Mouse (Mus musculus) c-Kit-positive CD71-negative TER-119-negative erythroid progenitor cells, embryonic 14.5 days (primary cell): ENCODE measurements around the gene Fyttd1.
"Not testable (repeated sequence)": the region's sequence is repeated elsewhere in the genome, so short reads cannot be mapped to it uniquely, and the experiment has no call there.

Source experiments
- DNase-seq: peaks from one replicate; pipeline ENCODE4 v3.0.0-alpha.2; 2013; ENCODE audit warnings: low read depth

Gene Fyttd1

DNA sequence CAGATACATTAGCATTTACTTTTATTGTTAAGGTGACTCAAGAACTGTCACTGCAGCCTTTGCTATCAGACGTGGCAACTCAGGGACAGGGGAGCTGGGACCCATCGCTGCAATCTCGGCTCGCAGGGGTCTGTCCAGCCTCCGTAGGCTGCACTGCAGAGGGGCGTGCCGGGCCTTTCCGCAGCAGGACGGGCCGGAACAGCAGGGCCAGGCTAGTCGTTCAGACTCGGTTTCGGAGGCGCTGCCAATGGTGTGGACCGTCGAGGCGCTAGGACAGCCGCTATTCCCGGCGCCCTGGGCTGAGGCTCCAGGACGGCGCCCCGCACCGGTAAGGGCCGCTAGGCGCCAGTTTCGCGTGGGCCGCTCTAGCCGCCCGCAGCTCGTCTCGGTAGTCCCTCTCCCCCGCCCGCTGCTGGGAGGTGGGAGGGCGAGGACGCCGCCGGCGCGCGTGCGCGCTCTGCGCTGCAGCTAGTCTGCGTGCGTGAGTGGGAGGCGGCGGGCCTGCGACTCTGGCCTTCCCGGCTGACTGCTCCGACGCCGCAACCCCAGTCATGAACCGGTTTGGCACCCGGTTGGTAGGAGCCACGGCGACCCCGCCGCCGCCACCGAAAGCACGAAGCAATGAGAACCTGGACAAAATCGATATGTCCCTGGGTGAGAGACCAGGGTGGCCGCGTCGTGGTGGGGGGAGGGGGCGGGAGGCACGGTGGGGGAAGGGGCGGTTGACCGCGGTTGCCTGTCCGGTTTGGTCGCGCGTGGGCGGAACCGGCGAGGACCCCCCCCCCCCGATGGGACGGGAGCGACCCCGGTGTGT is at the start of gene Fyttd1, which contains the start of gene Rubcn:
TSS of gene Fyttd1 (plus strand) at position 158 of the 814 bp plus-strand sequence.
TSS of gene Rubcn (minus strand) at position 424 of the 814 bp plus-strand sequence.
- DNase-seq = peak; percentile 86

DNA sequence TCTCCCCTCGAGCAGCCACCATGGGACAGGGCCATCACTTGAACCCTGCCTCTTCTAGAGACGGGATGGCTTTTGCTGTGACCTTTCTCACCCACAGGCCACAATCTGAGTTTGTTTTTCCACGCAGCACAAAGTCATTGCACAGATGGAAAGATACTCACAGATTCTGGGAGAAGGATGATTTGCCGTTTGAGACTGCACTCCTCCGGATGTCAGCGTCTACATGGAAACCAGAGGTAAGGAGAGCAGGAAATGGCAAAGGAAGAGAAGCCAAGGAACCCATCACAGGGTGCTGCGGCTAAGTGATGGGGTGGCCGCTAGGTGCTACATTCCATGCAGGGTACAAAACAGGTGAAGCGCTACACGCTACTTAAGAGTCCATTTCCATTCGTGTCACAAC is 48.2 kb upstream of the Fyttd1 start:
- no peak for DNase-seq

DNA sequence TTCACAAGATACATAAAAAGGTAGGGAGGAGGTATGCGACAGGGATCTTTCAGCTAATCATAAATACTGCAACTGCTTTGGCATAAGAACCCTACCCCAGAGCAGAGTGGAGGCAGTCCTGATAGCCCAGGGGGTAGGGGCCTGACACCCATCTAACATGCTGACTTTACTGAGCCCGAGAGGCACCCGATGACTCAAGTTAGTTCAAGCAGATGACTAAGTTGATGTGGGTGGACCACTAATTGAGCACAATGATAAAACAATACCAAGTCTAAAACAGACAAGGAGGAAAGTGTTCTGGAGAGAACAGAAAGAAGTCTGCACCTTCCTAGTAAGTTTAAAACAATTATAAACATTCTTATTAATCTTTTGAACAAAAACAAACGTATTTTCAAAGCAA is 45.8 kb upstream of the Fyttd1 start:
- no peak for DNase-seq

DNA sequence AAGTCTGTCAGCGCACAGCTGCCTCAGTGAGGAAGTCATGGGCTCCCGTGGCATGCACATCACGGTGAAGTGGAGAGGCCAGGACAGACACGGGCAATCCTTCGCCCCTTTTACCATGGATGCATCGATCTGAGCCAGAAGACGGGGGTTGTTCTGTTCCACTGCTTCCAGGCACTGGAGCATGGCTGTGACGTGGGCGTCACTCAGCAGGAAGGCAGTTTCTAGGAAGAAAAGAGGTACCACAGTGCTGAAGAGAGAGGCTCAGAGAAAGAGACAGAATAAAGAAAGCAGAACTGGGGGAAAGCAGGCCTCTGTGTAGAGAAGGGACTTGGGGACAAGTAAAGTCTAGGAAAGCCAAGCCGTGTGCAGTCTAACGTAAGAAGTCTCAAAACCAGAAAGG is 30.2 kb upstream of the Fyttd1 start:
- no peak for DNase-seq

DNA sequence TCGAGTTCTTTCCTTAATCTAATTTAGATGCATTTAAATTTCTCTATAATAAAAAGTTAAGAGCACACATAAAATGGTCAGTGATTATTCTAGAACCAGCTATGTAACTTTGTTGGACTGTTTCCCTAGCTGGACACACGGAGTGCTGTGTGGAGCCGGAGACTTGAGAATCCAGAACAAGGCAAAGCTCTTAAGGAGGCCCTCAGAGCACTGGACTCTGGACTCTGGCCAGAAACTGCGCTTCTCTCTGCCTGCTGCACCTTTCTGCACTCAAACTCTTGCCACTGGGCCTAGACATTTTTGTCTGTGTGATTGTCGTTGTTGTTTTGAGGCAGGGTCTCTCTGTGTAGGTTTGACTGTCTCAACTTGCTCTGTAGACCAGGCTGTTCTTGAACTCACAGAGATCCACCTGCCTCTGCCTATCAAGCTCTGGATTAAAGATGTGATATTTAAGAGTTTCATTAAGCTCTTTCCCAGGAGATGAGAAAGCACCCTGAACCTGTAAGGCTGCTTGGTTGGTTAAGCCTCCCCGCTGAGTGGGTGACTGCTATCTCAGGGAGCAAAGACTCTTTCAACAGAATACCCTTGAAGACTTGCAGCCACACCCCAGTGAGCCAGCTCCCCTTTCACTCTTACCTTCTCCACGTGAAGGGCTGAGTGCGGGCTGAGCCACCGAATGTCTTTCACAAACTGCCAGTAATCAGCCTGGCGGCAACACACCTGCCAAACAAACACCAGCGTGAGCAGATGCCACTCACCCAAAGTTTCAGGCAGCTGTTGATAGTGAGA is 28.1 kb upstream of the Fyttd1 start:
- DNase-seq = no peak

DNA sequence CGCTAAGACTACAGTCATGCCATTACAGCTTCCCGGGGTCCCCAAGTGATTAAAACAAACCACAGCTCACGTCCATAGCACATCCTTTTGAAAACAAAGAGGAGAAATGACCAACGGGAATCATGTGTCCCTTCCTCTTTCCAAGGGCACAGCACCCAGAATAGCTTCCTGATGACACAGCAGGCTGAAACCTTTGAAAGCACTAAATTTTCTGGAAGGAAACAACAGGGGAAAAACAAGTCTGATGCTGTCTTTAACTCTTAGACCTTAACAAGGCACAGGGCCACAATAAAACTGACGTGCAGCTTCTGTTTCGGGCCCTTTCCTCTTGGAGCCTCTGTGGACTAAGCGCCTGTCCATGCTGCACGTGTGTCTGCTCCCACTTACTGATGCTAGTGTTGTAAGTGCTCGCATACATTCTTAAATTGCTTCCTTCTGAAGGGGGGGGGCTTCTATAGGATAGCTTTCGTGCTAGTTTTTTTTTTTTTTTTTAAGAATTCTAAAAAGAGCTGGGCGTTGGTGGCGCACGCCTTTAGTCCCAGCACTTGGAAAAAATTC is 23.7 kb upstream of the Fyttd1 start:
- DNase-seq = no peak

DNA sequence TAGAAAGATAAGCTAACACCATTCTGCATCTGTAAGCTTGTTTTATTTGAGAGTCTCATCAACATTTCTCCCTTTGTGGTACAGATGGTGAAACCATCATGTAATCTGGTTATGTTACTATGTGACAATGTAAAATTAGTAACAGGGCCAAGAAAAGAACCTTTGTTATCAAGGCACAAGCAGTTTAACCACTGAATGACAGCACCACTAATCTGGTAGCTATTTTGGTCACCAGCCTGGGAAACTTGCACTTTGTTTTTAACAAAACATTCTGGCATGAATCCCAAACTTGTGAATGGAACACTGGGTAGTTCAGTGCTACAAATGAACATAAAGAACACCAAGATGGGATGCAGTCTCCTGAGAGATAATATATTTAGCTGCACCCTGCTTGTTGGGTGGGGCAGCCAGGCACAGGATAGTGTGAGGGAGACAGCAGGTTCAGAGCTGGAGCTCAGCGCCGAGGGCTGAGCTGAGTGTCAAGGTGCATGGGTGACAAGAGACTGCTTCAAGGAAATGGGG is 23.2 kb upstream of the Fyttd1 start:
- no peak for DNase-seq

DNA sequence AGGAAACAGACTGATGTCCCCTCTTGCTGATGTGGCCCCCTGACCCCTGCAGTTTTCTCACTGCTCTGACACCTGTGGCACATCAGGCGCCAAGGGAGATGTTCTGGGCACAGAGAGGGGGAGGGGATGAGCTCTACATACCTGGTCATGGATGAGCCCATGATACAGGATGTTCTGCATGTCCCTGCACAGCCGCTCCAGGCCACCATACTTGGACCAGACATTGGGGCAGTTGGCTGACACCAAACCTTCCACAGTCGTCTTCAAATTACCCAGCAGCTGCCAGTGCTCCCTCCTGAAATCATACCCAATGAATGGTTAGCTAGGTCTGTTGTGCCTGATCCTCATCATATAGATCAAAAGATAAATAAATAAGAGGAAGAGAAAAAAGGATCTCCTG is 20.5 kb upstream of the Fyttd1 start:
- DNase-seq = no peak

DNA sequence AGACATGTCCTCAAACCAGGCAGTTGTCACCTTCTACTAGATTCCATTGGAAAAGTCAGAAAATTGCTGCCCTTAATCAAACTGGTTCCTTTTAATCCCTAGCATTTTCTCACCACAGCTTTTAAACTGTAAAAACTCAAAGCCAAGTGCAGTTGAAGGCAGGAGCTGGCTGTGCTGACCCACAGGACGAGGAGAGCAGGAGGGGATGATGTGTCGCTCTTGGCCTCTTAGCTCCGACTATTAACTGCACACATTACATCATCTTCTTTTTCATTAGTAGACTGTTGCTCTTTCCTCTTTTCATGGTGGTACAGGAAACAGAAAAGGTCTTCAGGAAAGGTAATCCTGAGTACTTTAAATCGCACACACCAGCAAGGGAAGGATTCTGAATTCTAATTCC is 18.9 kb upstream of the Fyttd1 start:
- DNase-seq = no peak

DNA sequence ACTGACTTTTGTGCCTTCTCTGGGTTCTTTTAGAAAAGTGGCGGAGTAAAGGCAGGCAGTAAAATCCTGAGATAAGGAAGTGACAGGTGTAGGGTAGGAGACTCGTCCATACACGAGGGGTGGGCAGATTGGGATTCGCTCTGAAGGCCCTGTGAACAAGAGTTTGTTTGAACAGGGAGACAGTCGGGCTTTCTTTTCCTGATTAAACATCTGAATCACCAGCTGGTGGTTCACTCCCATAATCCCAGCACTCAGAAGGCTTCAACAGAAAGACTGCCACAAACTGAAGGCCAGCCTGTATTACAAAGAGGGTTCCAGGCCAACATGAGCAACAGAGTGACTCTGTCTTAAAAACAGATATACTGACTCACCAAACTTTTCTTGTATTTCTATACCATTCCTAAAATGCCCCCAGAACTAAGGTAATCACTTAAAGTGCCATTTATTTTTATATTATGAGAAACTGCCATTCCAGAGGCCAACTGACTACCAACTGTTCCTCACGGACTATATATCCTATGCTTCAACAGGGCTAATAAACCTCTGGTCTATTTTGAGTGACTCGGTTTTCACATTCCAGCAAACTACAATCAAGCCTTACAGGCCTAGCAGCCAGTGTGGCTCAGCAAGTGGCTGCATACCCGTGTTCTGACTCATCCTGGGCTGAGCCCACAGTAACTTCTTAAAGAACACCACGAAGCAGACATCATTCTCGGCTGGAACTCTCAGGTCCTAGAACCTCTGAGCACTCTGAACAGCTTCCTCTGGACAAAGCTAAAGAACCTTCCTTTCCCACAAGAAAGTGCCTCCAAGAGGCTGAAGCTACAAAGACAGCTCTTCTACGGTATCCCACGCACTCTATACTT is 18.3 kb upstream of the Fyttd1 start:
- no peak for DNase-seq

DNA sequence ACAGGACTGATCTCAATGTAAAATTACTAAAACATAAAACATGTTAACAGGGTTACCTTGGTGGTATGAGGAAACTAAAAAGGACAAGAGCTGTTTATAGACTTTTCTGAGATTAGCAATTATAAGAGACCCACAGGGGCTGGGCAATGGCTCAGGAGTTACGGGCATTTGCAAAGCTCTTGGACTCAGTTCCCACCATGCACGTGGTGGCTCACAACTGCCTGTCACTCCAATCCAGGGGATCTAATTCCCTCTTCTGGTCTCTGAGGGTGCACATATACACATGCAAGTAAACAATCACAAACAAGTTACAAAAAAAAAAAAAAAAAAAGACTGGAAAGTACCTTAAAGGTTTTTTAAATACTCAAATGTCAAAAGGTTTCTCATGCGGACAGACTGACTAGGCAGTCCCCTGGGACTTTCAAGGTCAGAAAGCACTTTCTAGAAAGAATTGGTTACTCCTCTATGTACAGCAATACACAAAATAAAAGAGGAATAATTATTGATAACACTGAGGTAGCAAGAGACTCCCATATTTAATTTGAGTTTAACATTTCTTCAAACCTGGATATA is 15.4 kb upstream of the Fyttd1 start:
- no peak for DNase-seq

DNA sequence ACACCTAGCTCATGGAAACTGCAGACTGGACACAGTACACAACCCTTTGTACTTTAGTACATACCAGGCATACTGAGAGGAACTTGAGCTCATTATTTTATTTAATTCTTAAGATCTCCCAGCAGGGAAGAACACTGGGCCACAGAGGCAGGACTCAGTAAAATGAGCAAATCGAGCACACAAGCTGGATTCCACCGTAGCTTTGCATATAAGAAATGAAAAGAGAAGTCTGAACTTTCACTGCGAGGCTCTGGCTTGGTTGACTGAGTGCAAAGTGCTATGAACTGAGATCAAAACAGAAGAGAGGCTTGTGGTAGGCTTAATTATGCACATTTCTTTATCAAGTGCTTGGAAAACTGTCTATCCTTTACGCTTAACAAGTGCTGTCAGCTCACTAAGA is 11.9 kb upstream of the Fyttd1 start:
- no peak for DNase-seq

DNA sequence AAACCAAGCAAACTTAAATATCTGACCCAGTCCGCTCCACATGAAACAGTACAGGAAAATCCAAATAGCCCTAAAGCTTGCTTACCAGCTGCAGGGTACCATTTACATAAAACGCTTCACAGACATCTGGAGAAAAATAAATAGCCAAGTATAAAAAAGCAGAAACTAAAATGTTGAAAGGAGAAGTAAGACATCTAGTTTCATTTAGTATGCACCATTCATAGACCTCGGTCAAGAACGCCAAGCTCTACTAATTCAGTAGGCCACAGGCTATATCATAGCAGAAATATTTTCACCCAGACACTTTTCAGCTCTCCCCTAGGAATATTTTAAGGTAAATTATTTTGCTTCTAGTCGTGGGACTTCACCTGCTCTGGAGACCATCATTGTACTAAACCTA is 10.6 kb upstream of the Fyttd1 start:
- no peak for DNase-seq

DNA sequence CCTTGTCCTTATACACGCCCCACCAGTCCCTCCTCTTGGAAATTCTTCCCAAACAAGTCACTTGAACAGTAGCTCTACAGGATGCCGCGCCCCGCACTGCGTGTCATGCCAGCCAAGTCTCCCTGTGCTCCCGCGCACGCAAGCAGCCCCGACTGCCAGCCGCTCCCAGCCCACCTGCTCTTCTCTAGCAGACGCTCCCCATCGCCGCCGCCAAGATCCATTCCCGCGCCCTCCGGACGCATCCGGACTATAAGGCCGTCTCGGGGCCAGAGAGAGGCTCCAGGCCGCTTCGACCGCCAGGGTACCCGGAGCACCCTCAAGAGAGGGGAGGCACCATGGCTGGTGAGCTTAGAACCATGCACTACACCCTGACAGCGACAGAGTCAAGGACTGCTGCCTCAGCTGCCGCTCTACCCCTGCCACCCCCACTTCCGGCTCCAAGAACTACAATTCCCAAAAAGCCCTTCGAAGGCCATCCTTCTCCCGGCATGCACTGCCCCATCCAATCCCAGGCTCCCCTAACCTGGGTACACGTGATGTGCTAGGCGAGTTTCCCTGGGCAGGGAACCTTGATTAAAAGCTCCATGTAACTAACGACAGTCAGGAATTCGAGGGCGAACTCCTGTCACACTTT is 9.3 kb upstream of the Fyttd1 start:
- peak; percentile 79 for DNase-seq

DNA sequence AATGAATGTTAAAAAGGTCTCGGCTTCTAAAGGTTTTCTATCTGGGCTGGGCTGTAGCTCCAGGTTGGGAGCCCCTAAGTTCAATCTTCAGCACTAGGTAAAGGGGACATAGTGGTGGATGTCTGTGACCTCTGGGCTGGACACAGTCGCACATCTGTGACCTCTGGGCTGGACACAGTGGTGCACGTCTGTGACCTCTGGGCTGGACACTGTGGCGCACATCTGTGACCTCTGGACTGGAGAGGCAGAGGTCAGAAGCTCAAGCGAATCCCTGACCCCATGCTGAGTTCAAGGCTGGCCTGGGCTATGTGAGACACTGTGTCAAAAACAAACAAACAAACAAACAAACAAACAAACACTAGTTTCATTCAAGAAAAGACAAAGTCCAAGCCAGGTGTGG is 7.1 kb upstream of the Fyttd1 start:
- DNase-seq = no peak

DNA sequence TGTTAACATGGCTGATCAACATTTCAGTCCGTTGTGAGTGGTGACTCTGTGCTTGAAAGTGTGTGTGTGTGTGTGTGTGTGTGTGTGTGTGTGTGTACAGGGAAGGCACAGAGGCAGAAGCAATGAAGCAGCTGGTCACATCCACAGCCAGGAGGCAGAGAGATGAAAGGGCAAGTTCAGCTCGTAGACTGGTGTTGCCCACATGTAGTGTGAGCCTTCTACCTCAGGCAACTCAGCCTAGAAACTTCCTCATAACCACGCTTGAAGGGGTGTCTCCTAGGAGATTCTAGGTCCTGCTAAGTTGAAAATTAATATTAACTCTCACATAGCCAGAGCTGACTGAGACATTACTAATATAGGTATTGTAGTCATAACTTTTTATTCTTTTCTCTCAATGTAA is 3.9 kb upstream of the Fyttd1 start:
- DNase-seq = no peak

DNA sequence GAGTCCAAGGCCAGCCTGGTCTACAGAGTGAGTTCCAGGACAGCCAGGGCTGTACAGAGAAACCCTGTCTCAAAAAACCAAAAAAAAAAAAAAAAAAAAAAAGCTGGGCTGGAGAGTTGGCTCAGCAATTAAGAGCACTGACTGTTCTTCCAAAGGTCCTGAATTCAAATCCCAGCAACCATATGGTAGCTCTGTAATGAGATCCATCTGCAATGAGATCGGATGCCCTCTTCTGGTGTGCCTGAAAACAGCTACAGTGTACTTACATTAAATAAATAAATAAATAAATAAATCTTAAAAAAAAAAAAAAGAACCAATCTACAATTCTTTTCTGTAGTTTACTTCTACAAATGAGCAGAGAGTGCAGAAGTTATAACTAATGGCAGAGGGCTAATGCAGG is 2.0 kb upstream of the Fyttd1 start:
- not testable (repeated sequence) for DNase-seq

DNA sequence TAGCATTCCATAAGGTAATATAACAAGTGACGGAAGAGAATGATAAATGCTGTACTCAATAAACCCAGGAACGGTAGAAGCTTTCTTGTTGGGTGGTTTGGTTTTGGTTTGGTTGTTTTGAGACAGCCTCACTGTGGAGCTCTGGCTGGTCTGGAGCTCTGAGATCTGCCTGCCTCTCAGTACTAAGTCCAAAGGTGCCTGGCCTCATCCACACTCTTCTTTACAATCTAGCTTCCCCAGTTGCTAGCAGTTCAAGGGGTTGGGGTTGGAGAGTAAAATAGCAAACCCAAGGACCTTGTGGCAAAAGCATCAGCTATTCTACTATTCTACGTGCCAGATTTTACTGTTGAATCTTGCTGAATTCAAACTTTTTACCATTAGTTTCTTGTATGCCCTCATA is 1.5 kb upstream of the Fyttd1 start:
- DNase-seq = no peak

DNA sequence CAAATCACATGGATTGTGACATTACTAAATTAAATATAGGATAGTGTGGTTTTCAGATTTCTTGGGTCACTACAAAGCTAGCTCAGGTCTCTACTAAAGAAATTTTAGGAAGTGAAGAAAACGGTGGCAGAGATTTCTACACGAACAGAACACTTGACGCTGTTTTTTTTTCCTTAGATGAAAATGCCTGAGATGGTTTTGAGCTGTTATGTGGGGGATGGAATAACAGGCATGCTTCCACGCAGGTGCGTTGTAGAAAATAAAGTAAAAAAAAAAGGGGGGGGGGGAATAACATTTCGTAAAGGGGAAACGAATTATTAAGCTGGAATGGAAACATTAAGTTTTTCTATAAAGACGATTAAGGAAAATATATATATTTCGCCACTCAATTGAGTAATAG is 469 bp upstream of the Fyttd1 start:
- DNase-seq = no peak

DNA sequence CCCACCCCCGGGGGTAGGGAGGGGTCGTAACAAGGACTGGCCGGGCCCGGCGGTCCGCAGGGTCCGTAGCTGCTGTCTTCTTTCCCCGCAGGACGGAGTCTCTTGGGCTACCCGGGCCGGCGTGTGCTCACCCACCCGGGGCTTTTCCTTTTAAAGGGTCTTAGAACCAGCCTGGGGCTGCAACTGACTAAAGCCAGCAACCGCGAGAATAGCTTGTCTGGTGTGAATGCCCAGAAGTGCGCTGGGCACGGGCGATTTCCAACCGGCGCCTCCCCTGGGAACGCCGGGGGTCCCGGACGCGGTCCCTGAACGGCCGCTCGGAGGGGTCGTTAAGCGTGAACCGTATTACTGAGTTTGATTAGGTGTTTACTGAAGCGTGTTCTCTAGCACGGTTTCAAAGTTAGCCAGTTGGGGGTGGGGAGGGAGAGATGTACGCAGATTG is 878 bp downstream of the Fyttd1 start:
- DNase-seq = no peak
